ENCODE assay signal across 14 mouse cellular contexts in genomic region chr7:77558536-77558935, GRCm38 (mm10).
"Had no signal": no experiment of that assay in that cellular context is flagged by ENCODE, and none has a peak within 500 bp of the region (broad histone marks: within the 10 kb centered on the region; RNA-seq: fewer than 3 reads in every experiment).

No protein-coding gene starts in this region.

- H3K4me2 ChIP-seq: limb, embryonic 12.5 days; midbrain, embryonic 13.5 days; neural tube, embryonic 12.5 days had no signal

- H3K9me3 ChIP-seq: limb, embryonic 12.5 days; midbrain, embryonic 13.5 days; neural tube, embryonic 12.5 days had no signal

- ATAC-seq: lung, postnatal 0 days; midbrain, embryonic 13.5 days had no signal

- H3K27ac ChIP-seq: limb, embryonic 12.5 days; liver, embryonic 14.5 days; midbrain, embryonic 13.5 days; neural tube, embryonic 12.5 days had no signal

- DNase-seq: kidney, postnatal 10 days; kidney, postnatal 4 days; layer of hippocampus, postnatal 36 days; lung, adult 18-20 months; lung, postnatal 36 days; right cerebral cortex, postnatal 4 days; spleen, adult 18-20 months; thymus, adult 2 months; thymus, postnatal 25 days had no signal

- H3K4me1 ChIP-seq: limb, embryonic 12.5 days; midbrain, embryonic 13.5 days; neural tube, embryonic 12.5 days had no signal

- H3K36me3 ChIP-seq: limb, embryonic 12.5 days; midbrain, embryonic 13.5 days; neural tube, embryonic 12.5 days had no signal

- H3K9ac ChIP-seq: limb, embryonic 12.5 days; liver, embryonic 14.5 days; midbrain, embryonic 13.5 days; neural tube, embryonic 12.5 days had no signal

- H3K27me3 ChIP-seq: limb, embryonic 12.5 days; midbrain, embryonic 13.5 days; neural tube, embryonic 12.5 days had no signal

- H3K4me3 ChIP-seq: limb, embryonic 12.5 days; midbrain, embryonic 13.5 days; neural tube, embryonic 12.5 days had no signal
